Mouse (Mus musculus): ENCODE data around the gene Gm10428. TPM values are rescaled to one million over a fixed set of nuclear protein-coding genes. Genes with fewer than 3 reads are reported as not detected.

Gene Gm10428
- total RNA-seq, 1 experiment from 2014 or later: not detected

- ATAC-seq (replicated peaks; ENCODE audit: insufficient number of reproducible peaks, low FRiP score, low TSS enrichment, poor library complexity, severe bottlenecking): no peak
Observed at GRCm38 (mm10) chr11:62760755-62761457, 8.0 kb downstream of the Gm10428 start.

GRCm38 (mm10) chr11:62776510-62776909 is 23.6 kb downstream of the Gm10428 start:
- no peak for ATAC-seq (replicated peaks; ENCODE audit: insufficient number of reproducible peaks, low FRiP score, low TSS enrichment, poor library complexity, severe bottlenecking)

GRCm38 (mm10) chr11:62788935-62789616 is 36.2 kb downstream of the Gm10428 start, which contains the start of gene Zfp286:
Gene Zfp286 (minus strand): TSS chr11:62789462.
- 0 out of 2 replicates have a peak, but pooled peaks have one; percentile 59 for ATAC-seq (replicated peaks; ENCODE audit: insufficient number of reproducible peaks, low FRiP score, low TSS enrichment, poor library complexity, severe bottlenecking)

- ATAC-seq (replicated peaks; ENCODE audit: insufficient number of reproducible peaks, low FRiP score, low TSS enrichment, poor library complexity, severe bottlenecking): no peak
Observed at GRCm38 (mm10) chr11:62789617-62789936, 36.7 kb downstream of the Gm10428 start.

Other genes with a start within 250 kb of the Gm10428 start
- 6.1 to 14.6 TPM in 2 of 3 replicates, not detected in the other for gene Cenpv, start 213.8 kb upstream of the Gm10428 start, total RNA-seq (2017)
- 1,289 to 1,782 TPM (median 1,376 TPM) in 3 replicates for gene Ubb, start 201.9 kb upstream of the Gm10428 start, total RNA-seq (2017)
- gene Trpv2, start 178.6 kb upstream of the Gm10428 start, total RNA-seq (2017): 33.3 to 61.4 TPM (median 38.2 TPM) in 3 replicates
- gene Lrrc75a, start 104.6 kb upstream of the Gm10428 start, total RNA-seq (2017): 1.3 to 6.4 TPM (median 4.1 TPM) in 3 replicates
- 11.6 to 45.4 TPM (median 31.4 TPM) in 3 replicates for gene Mmgt2, start 104.4 kb upstream of the Gm10428 start, total RNA-seq (2017)
- gene Zfp287, start 21.2 kb upstream of the Gm10428 start, total RNA-seq (2017): 4.4 to 15.7 TPM (median 5.0 TPM) in 3 replicates
- gene Zfp286, start 36.4 kb downstream of the Gm10428 start, total RNA-seq (2017): 3.0 TPM in 1 of 3 replicates, not detected in the others
- gene Trim16, start 67.1 kb downstream of the Gm10428 start, total RNA-seq (2017): 5.9 to 8.1 TPM (median 7.3 TPM) in 3 replicates
- gene Fbxw10, start 94.0 kb downstream of the Gm10428 start, total RNA-seq (2017): 0.75 to 2.6 TPM (median 2.5 TPM) in 3 replicates
- 23.5 to 32.7 TPM (median 30.7 TPM) in 3 replicates for gene Tvp23b, start 126.4 kb downstream of the Gm10428 start, total RNA-seq (2017)
- gene Cdrt4, start 198.1 kb downstream of the Gm10428 start, total RNA-seq (2017): 2.3 TPM in 1 of 3 replicates, not detected in the others